Mouse (Mus musculus) naive thymus-derived CD4-positive, alpha-beta T cell, adult 2 months (primary cell): ENCODE data around the gene Cttnbp2nl.

Source experiments
- DNase-seq: peaks from one replicate; pipeline ENCODE4 v3.0.0-alpha.2; 2011; ENCODE audit warnings: low read depth

Gene Cttnbp2nl

DNA sequence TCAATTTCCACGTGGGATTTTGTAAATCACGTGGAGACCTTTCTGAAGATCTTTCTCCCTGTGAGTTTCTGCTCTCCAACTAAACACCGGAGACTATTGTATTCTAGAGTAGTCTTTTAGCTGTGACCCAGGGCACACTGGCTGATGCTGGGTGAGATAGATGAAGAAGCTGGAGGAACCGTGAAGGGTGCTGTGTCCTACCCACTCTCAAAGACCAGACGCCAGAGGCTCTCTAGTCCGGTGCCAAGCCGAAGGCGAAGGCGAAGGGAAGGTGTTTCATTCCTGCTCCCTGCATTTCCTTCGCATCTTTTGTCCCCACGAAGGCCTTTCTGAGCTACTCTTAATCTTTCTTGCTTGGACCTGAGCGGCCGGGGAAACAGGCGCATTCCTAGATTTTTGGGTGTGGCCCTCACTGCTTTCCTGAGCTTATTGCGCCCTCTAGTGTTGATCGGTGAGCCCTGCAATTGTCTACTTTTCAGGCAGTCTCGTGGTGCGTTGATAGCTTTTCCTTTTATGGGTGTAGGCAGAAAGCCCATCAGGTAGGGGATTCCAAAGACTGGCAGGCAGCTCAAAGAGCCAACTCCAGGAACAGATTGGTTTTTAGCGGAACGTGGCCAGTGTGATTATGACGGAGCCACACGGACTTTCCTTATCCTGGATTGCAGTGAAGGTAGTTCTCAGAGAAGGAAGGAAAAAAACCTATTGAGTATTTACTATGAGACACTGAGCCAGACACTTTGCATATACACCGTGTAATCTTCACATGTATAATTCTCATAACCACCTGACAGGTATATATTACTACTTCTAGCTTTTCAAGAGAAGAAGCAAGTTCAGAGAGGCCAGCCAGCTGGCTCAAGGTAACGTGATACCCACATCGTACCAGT lies 5.9 kb upstream of the Cttnbp2nl start:
- DNase-seq, result peak; percentile 68

DNA sequence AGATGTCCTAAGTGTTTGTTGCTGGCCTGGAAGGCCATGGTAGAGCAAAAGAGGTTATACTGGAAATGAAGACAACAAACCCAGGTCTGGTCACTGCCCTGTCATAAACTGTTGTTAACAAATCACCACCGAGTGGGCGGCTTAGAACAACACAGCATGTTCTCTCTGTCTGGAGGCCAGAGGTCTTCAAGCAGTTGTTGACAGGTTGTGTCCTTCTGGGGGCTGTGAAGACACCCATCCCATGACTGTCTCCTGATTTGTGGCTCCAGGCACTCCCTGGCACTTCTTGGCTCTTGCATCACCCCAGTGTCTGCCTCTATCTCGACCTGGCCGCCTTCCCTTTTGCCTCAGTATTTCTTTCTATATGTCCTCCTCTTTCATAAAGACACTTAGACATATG lies 2.7 kb upstream of the Cttnbp2nl start:
- no peak for DNase-seq

DNA sequence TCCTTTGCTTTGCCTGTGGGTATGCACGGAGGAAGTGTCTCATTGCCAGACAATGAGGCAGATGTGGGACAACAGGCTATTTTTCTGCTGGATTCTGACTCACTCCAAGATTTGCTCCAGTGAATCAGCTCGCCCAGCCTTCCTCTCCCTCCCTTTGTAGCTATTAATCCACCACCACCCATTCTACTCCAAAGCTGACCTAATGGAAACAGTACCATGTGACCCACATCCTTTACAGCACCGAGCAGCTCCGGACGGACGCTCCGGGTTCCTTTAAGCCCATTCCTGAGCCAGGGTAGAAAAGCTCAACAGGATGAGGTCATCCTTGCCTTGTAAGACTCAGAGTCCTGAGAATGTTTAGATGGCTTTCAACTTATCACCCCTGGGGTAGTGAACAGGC lies 2.0 kb upstream of the Cttnbp2nl start:
- no peak for DNase-seq

DNA sequence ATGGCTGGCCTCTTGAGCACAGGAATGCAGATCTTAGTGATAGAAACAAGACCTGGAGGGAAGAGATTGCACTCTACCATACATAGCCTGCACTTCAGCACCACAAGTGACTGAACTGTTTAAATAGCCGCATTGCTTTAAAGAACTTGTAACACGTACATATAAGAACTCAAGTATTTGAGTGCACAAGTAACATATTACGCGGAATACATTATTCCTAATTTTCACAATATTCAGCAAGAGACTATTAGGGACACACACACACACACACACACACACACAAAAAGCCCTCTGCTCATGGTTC lies 704 bp upstream of the Cttnbp2nl start:
- DNase-seq, result no peak

DNA sequence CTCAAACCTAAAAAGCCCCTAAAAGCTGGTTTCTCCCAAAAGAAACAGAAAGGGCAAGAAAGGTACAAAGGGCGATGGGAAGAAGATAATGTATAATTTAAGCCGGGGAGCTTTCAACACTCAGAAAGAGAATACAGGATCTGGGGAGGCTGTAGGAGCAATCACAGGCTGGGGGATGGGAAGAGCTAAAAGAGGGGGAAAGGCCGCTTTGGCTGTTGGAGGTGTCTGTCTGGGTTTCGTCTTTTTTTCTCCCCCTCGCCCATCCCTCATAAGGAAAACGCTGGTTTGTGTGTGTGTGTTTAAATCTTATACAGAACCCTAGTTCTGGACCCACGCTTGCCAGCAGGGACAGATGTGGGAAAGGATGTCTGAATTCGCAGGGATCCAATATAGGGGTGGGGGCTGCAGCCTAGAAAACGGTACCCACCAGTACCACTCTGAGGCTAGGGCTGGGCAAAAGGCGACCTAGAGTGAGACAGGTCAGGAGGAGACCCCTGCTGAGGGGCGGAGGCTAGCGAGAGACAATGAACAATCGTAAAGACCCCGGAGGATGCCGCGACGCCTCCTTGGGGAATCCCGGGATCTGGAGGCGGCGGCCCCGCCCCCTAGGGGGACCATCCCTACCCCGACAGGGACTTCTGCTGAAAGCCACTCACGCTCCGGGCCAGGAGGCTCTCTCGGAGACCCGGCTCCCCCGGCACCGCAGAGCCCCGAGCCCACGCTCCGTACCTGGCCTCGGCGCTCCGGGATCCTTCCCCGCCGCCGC lies 592 bp downstream of the Cttnbp2nl start:
- DNase-seq, result no peak

DNA sequence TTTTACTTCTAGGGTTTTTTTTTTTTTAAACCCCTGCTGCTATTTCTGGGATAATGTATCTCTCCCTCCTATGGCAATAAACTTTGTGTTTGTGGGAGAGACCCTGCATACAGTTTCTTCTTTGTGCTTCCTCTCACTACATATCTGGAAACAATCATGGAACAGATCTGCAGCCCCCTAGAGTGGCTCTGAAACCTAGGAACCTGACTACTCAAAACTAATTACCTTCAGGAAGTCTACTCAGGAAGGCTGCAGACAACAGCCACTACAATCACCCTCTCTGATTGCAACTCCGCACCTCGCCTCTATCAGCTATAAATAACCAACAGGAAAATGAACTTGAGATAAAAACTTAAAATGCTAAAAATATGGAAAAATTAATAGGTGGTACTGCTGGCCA lies 1.8 kb downstream of the Cttnbp2nl start:
- DNase-seq, result no peak

DNA sequence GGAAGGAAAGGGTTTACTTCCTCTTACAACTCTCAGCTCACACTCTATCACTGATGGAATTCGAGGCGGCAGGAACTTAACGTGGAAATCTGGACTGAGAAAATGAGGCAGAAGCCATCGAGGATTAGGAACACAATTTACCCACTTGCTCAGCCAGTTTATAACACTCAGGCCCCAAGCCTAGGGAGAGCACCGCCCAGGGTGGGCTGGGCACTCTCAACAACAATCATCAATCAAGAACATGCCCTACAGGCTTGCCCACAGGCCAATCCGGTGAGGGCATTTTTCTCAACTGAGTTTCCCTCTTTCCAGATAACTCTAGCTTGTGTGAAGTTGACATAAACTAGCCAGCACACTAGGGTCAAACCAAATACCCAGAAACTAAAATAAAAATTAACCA lies 3.1 kb downstream of the Cttnbp2nl start:
- DNase-seq, result no peak

DNA sequence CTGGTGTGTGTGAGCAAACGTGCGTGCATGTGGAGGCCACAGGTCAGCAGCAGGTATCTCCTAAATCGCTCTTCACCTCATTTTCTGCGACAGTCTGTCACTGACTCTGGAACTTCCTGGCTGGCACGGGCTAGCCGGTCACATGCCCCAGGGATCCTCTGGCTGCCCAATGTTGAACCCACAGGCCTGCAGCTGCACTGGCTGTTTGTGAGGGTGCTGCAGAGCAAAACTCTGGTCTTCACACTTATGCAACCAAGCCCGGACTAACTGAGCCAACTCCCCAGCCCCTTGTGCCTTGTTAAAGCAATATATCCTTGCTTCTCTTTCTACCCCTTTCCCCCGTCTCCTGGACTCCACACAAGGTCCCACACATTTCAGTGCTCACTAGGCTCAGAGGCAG lies 5.3 kb downstream of the Cttnbp2nl start:
- no peak for DNase-seq

DNA sequence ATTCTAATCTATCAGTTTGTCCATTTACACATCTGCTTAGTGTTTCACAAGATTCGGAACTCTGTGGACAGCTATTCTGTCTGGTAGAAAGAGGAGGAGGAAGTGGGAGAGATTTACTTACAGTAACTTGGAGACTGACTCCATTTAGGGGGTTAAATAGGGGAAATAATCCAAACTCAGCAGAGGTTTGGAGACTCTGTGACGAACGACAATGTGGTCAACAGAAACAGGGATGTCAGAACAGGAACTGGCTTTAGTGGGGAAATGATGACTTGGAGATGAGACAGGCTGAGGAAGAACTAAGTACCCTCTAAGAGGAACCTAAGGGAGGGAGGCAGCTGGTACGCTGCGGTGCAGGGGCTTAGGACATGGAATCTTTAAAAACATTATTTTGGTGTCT lies 6.1 kb downstream of the Cttnbp2nl start:
- DNase-seq, result no peak

DNA sequence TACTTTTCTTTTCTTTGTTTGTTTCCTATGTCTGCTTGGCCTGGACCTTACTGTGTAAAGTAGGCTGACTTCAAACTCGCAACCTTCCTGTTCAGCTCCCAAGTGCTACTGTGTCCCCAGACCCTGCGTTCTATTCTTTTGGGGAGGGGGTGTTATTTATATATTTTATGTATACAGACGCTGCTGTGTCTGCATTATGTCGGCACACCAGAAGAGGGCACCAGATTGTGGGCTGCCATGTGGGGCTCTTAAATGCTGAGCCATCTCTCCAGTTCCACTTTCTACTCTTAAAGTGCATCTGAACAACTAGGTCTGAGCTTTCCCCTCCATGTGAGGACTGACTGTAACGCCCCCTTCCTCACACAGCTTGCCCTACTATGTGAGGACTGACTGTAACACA lies 9.2 kb downstream of the Cttnbp2nl start:
- DNase-seq, result no peak

DNA sequence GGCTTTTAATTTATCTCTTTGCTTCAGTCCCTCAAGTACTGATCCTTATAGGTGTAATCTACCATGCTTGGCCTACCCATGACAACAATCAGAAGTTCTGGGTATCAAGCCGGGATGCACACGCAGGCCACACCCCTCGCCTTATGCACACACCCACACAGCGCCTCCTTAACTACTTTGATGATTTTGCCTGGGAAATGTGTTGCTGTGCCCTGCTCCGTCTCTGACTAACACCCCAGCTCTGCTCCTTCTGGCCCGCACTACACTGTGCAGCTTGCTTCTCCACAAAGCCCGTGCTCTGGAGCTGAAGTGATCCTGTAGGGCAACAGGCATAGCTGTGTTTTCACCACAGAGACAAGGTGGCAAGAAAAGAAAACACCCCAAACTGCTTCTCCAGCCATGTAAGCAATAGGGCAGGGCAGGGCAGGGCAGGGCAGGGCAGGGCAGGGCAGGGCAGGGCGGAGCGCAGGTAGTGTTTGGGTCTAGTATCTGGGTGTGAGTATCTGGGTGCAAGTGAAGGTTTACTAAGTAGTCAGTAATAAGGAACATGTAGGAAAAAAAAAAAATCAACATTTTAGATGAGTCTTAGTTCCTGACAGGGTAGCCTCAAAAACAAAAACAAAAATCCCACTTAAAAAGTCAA lies 11.8 kb downstream of the Cttnbp2nl start:
- DNase-seq, result no peak

DNA sequence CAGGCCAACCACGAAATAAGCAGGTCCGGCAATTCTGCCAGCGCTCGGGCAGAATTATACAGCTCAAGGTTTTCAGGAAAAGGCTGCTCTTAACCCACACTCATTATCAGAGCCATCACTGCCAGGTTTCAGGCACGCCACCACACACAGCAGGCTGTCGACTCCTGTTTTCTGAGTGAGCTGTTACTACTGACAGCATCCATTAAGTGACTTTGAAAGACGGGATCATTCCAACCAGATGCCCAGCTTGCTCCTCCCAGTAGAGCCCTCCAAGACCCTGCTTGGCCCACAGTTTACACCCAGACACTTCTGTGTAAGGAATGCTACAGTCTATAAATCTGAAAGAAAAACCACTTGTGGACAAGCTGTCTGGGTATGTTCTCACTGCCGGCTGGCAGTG lies 12.9 kb downstream of the Cttnbp2nl start:
- no peak for DNase-seq

DNA sequence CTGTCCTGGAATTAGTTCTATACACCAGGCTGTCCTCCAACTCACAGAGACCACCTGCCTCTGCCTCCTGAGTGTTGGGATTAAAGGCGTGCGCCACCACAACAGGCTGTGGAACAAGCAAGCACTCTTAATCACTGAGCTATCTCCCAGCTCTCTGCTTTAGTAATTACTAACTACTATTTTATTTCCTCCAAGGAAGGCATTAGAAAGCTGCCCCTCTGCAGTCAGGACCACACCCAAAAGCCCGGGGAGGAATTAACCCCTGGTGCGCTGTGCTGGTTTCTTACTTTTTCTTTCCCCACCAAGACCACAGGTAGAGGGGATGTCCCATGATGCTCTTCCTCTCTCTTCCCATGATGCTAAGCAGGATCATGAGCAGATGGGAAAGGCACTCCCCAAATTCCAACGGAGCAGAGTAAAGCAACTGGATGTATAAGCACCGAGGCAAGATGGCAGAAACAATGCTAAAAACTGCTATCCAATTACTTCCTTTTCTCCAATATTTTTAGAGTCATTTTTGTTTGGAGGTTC lies 15.6 kb downstream of the Cttnbp2nl start:
- no peak for DNase-seq

DNA sequence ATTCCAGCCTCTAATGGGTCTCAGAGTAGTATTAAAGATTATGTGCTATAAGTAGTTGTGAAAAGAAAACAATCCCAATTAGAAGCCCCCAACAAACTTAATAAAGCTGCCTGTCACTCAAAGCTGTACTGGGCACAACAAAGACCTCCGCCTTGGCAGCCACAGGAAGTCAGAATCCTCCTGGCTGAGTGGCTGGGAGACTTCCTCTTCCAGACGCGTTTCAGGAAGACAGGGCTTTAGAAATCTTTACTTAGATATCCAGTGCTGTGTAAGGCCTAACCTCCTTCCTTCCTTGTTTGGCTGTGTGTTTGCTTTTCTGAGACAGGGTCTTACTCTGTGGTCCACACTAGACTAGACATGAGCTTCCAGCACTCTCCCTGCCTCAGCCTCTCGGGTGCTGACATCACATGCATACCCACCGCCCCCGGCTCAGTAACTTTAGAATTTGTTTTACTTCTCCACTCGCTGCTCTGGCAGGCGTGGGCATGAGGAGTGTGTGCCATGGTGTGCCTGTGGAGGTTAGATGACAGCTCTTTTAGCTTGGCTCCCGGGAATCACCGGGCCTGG lies 16.6 kb downstream of the Cttnbp2nl start:
- DNase-seq, result no peak

DNA sequence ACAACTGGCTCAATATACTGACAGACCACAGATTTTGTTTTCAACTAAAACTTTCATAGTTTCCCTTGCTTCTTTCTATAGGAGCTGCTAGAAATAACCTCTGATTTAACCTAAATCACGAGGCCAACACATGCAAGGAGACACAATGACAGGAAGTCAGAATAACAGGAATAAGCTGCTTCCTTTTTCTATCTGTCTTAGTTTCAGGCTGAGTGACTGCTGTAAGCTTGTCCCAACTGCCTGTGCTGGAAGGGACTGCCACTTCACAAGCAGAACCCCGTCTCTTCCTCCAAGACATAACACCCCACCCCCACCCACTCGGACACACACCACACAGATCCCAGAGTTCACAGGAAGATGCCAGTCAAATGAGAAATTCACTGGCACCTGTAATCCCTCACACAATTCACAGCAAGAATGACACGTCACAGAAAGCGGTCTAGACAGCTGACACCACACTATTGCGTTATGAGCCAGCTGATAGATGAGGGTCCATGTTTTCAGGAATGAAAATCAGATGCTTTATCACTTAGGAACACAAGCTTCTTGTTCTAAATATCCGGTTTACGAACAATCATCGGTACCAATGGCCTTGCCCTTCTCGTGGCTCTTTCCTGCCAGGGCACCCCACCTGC lies 29.5 kb downstream of the Cttnbp2nl start:
- DNase-seq, result no peak

DNA sequence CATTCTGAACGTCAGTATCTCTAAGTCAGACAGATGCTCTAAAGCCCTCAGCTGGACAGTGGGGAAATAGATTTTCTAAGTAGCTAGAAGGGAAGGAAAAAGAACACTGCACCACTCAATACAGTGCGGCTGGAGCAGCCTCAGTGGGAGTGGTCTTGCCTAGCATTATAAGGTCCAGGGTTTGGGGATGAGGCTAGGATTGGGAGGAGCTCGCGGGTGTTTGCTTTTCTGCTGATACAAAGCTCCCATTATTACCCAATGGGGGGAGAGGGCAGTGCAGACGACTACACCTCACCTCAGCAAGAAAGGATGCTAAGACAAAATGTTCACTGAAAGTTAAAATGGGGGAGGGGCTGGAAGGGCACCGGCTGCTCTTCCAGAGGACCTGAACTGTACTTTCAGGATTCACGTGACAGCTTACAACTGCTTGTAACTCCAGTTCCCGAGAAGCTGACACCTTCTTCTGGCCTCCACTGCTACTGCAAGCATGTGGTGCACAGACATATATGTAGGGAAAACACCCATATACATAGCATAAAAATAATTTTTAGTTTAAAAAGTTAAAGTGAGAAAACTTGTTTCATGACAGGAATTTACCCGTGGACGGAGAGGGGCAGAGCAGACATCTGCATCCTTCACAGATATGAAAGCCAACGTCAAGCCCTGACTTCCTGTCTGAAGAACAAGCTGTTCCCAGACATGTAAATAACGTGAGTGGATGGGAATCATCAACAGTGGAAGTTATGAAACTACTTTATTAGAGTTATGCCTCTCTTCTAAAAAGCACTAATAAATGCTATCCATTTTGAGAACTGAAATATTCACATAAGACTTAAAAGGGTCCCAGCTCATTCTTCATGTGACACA lies 32.9 kb downstream of the Cttnbp2nl start:
- DNase-seq, result no peak

DNA sequence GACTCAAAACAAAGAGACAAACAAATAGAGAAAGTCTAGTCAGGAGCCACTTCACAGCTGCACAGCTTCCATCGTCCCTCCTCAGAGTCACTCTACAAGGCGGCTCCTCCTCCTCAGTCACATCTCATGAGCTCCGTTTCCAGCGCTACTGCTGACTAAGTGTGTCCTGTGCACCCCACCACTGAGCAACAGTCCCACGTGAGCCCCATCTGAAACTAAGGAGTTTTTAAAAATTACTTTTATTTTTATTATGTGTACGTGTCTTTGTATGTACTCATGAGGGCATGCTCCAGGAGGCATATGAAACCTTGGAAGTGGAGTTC lies 34.2 kb downstream of the Cttnbp2nl start:
- DNase-seq, result no peak

DNA sequence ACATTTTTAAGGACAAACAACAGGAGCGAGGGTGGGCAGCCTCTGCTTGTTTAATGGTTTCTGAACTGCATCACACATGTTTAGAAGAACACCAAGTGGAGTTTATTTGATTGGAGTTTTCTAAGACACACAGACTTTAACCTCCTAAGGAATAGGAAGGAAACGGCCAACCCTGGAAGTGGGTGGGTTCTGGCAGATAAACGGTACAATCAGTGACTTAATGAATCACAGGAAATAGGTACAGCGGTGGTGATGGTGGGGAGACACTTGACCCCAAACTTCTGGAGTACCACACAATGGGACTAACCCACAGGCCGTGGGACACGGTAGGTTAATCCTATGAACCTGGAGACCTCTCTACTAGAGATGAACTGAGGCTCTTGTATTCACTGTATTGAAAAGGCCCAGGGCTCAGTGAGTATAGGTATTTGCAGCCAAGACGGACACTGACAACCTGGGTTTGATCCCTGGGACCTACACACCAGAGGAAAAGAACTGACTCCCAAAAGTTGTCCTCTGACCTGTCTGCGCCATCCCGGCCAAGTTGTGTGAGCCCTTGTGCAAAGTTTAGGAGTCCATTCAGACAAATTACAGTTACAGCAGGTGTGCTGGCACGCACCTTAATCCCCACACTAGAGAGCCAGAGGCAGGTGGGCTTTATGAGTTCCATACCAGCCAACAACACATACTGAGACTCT lies 34.7 kb downstream of the Cttnbp2nl start:
- DNase-seq, result no peak

DNA sequence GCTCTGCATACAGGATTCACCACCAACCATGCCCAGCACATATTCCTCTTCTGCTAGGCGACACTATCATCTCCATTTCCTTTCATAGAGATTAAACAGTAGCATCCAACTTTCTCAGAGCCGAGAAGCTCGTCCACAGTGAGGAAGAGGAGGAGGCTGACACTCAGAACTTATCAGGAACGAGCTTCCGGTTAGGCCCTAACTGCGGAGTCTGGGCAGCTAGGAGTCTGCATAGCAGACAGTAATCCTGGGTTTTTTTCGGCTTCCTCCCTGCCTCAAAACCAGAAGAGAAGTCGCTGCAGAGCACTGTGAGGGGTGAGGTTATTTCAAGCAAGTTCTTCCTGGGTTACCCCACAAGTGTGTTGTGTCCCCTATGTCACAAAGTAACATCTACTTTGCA lies 35.6 kb downstream of the Cttnbp2nl start:
- DNase-seq, result no peak

DNA sequence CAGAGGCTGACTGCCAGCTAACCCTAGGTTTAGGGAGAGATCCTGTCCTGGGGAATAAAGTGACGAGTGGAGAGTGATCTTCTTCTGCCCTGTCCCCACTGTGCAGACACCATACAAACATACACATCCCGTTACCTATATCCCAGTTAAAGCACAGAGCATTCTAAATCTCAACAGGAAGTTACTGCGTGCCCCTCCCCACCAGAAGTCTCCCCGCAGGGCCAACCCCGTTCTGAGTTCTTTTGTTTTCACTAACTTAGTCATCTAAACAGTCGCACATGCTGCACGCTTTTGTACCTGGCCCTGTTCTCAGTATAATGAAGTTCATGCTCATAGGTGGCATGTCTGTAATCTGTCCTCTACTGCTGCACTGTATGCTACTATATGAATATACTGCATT lies 36.7 kb downstream of the Cttnbp2nl start:
- DNase-seq, result no peak

DNA sequence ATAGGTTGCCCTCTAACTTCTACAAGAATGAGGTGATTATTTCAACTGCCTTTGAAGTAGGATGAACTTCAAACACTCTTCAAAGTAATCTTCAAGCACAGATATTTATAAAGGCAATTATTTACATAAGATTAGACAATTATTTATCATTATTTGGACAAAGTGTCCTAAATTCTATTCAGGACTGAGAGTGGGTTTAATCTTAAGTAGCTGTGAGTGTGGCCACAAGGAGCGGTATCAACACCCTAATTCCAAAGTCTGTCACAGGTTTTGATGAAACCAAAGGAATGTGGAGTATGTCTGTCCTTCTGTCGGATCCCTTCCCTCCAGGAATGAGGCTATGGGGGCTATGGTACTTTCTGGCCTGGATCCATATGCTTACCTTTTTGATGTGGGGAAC lies 38.0 kb downstream of the Cttnbp2nl start:
- no peak for DNase-seq
